Mouse (Mus musculus): ENCODE measurements around the gene Vsir. TPM values are rescaled to one million over a fixed set of nuclear protein-coding genes. Genes with fewer than 3 reads are reported as not detected.
A peak's percentile ranks its signal among the peaks of the same experiment; 100 is the strongest.

The Vsir gene
- polyA plus RNA-seq (2015; fragmentation: Nextera tagmentation; extraction: Ambion mirVana): 3.4 and 3.7 TPM in 2 replicates

DNA sequence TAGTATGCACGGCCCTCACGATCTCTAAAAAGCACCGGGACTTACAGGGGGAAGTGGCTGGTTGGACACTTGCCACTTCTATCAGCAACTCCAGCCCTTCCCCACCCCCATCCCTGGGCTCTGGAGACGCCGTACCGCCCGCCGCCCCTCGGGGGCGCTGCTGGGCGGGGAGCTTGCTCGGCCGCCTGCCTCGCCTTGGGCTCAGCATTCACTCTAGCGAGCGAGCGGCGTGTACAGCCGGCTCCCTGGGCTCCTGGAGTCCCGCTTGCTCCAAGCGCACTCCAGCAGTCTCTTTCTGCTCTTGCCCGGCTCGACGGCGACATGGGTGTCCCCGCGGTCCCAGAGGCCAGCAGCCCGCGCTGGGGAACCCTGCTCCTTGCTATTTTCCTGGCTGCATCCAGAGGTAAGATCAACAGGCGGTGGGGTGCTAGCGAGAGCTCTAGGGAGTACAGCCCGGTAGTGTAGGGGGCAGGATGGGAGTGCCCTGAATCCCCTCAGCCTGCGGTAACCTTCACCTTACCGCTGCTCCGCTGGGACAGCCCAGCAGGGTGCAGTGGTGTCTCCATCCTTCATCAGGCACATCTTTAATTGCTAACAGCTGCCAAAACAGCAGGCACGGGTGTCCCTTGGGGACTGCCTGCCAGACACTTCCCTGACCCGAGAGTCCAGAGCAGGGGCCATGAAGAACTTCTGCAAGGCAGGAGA lies at the start of gene Vsir:
Gene Vsir, plus strand, starts transcription at position 151 of the 705 bp plus-strand sequence.
- 1% methylated on average over 37 of the region's 37 CpGs for WGBS
- Histone ChIP-seq H3K36me3 (ENCODE audit: insufficient read depth, low read length) (no peaks in the 10 kb centered on the region), H3K9me3 (replicated peaks; ENCODE audit: low read length) (no peaks in the 10 kb centered on the region), H3K27ac (peak within 1 kb of the TSS; percentile 27; the same call in 1 of the 2 replicates), H3K4me2 (ENCODE audit: low read length) (peak within 1 kb of the TSS; percentile 53), H3K4me1 (replicated peaks; ENCODE audit: insufficient read depth, low read length) (peaks cover 17% of the 10 kb centered on the region), H3K27me3 (ENCODE audit: insufficient read depth, low read length) (0 out of 2 replicates have a peak, but pooled peaks cover 2% of the 10 kb centered on the region), H3K9ac (ENCODE audit: low read depth, low read length) (peak within 1 kb of the TSS; percentile 44), H3K4me3 (replicated peaks; ENCODE audit: low read depth, low read length) (peak within 1 kb of the TSS; percentile 33)
- ATAC-seq (replicated peaks; ENCODE audit: low FRiP score, low read depth) (peak; percentile 34; the same call in 1 of the 2 replicates), DNase-seq (ENCODE audit: low spot score) (peak; percentile 82)
- peak; percentile 74 for TF ChIP-seq CTCF (IDR thresholded peaks at IDR 0.05; ENCODE audit: low read depth)

DNA sequence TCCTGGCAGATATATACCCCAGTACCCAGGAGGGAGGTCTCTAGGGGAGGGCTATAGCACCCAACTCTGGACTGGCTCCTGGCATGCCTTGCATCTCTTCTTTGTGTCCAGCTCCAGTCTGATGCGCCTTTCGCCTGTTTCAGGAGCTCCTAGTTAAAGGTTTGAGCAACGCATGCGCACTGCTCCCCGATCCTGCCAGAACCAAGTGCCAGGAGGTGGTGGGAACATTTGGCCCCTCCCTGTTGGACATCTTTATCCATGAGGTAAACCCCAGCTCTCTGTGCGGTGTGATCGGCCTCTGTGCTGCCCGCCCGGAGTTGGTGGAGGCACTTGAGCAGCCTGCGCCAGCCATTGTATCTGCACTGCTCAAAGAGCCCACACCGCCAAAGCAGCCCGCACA lies 47.0 kb upstream of the Vsir start:
- Histone ChIP-seq H3K27ac (no peak overlapping the region), H3K27me3 (ENCODE audit: insufficient read depth, low read length) (no peaks in the 10 kb centered on the region), H3K4me3 (replicated peaks; ENCODE audit: low read depth, low read length) (no peak overlapping the region), H3K4me2 (ENCODE audit: low read length) (no peak overlapping the region), H3K9me3 (replicated peaks; ENCODE audit: low read length) (no peaks in the 10 kb centered on the region), H3K36me3 (ENCODE audit: insufficient read depth, low read length) (peaks cover 60% of the 10 kb centered on the region), H3K9ac (ENCODE audit: low read depth, low read length) (no peak overlapping the region), H3K4me1 (replicated peaks; ENCODE audit: insufficient read depth, low read length) (no peaks in the 10 kb centered on the region)
- no peak for TF ChIP-seq CTCF (IDR thresholded peaks at IDR 0.05; ENCODE audit: low read depth)
- ATAC-seq (replicated peaks; ENCODE audit: low FRiP score, low read depth): no peak
- no peak for DNase-seq (ENCODE audit: low spot score)
- 98% methylated on average over 12 of the region's 12 CpGs for WGBS

DNA sequence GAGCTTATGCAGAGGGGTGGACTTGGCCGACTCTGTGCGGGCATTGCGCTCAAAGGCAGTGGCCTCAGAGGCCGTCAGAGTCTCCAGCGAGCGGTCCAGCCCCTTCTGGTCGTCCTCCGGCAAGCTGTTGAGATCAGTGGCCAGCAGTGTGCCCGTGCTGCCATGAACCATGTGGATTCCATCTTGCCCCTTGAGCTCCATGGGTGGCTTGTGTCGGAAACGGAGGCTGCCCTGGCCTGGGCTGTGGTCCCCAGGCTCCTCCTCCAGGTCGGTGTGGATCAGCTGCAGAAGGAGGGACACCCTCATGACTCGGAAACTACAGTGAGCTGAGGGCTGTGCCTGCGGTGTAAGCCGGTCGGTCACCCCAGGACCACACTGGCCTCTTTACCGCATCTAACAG lies 43.2 kb upstream of the Vsir start:
- ATAC-seq (replicated peaks; ENCODE audit: low FRiP score, low read depth): no peak
- 79% methylated on average over 17 of the region's 17 CpGs for WGBS

DNA sequence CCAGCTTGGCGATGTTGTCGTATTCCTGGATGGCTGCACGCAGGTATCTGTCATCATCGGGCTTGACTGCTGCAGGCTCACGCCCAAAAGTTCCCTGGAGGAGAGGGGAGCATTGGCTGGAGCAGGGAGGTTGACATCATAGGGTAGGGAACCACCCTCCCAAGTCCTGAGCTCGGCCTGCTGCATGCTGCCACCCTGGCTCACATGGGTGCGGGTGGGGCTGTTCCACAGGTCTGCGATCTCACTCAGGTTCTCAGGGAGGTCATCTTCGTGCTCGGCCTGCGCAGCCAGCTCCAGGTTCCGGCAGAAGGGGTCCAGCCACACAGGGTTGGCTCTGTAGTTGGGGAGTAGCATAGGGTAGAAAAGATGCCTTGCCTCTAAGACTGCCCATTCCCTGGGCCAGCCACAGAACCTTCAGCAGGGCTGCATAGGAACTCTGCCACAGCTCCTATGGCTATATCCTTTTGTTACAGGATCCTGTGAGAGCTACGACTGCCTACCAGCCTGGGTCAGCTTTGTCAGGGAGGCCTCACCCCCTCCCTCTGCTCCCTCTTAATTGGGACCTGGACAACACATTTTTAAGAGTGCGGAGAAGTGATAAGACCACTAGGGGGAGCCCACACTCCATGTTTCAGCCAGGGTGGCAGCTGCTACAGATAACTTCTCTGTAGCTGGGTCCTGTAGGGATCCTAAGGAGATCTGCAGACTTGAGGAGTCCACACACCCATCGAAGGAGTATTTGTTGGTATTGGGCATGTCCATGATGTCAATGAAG lies 41.6 kb upstream of the Vsir start:
- peak; percentile 93 for DNase-seq (ENCODE audit: low spot score)
- WGBS: 64% methylated on average over 15 of the region's 15 CpGs
- TF ChIP-seq CTCF (IDR thresholded peaks at IDR 0.05; ENCODE audit: low read depth): peak; percentile 96

More for the DNA sequence above, 43.2 kb upstream of the Vsir start:
- H3K4me1 ChIP-seq (replicated peaks; ENCODE audit: insufficient read depth, low read length): no peaks in the 10 kb centered on the region
- H3K27ac ChIP-seq: no peak overlapping the region
- H3K4me3 ChIP-seq (replicated peaks; ENCODE audit: low read depth, low read length): no peak overlapping the region
- peaks cover 42% of the 10 kb centered on the region for H3K36me3 ChIP-seq (ENCODE audit: insufficient read depth, low read length)
- no peaks in the 10 kb centered on the region for H3K27me3 ChIP-seq (ENCODE audit: insufficient read depth, low read length)
- TF ChIP-seq CTCF (IDR thresholded peaks at IDR 0.05; ENCODE audit: low read depth): no peak
- no peak for DNase-seq (ENCODE audit: low spot score)
- H3K9me3 ChIP-seq (replicated peaks; ENCODE audit: low read length): no peaks in the 10 kb centered on the region
- H3K9ac ChIP-seq (ENCODE audit: low read depth, low read length): no peak overlapping the region
- no peak overlapping the region for H3K4me2 ChIP-seq (ENCODE audit: low read length)

DNA sequence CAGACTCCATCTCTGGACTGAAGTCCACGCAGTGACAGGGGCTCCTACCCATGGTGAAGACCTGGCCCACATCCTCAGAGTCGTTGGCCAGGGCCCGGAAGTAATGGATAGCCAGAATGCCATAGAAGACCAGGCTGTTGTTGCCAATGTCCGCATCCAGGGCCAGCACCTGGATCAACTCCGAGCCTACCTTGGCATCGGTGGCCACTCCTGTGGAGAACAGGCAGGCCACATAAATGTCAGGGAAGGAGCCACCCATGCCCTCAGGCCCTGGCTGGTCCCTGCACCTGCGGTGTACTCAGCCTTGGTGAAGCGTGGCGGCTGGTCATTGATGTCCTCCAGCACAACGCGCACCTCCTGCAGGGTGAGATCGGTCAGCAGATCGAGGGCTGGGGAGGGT lies 36.0 kb upstream of the Vsir start:
- Histone ChIP-seq H3K27me3 (ENCODE audit: insufficient read depth, low read length) (no peaks in the 10 kb centered on the region), H3K4me1 (replicated peaks; ENCODE audit: insufficient read depth, low read length) (no peaks in the 10 kb centered on the region), H3K27ac (no peak overlapping the region), H3K9me3 (replicated peaks; ENCODE audit: low read length) (no peaks in the 10 kb centered on the region), H3K9ac (ENCODE audit: low read depth, low read length) (no peak overlapping the region), H3K4me3 (replicated peaks; ENCODE audit: low read depth, low read length) (no peak overlapping the region), H3K36me3 (ENCODE audit: insufficient read depth, low read length) (no peaks in the 10 kb centered on the region), H3K4me2 (ENCODE audit: low read length) (no peak overlapping the region)
- DNase-seq (ENCODE audit: low spot score) (no peak), ATAC-seq (replicated peaks; ENCODE audit: low FRiP score, low read depth) (no peak)
- 69% methylated on average over 13 of the region's 13 CpGs for WGBS
- TF ChIP-seq CTCF (IDR thresholded peaks at IDR 0.05; ENCODE audit: low read depth): no peak

More for the DNA sequence above, 41.6 kb upstream of the Vsir start:
- H3K4me1 ChIP-seq (replicated peaks; ENCODE audit: insufficient read depth, low read length): no peaks in the 10 kb centered on the region
- H3K4me2 ChIP-seq (ENCODE audit: low read length): no peak overlapping the region
- H3K9ac ChIP-seq (ENCODE audit: low read depth, low read length): no peak overlapping the region
- no peak overlapping the region for H3K27ac ChIP-seq
- peaks cover 29% of the 10 kb centered on the region for H3K36me3 ChIP-seq (ENCODE audit: insufficient read depth, low read length)
- H3K4me3 ChIP-seq (replicated peaks; ENCODE audit: low read depth, low read length): no peak overlapping the region
- peak; percentile 68; the same call in 1 of the 2 replicates for ATAC-seq (replicated peaks; ENCODE audit: low FRiP score, low read depth)
- no peaks in the 10 kb centered on the region for H3K9me3 ChIP-seq (replicated peaks; ENCODE audit: low read length)
- no peaks in the 10 kb centered on the region for H3K27me3 ChIP-seq (ENCODE audit: insufficient read depth, low read length)

DNA sequence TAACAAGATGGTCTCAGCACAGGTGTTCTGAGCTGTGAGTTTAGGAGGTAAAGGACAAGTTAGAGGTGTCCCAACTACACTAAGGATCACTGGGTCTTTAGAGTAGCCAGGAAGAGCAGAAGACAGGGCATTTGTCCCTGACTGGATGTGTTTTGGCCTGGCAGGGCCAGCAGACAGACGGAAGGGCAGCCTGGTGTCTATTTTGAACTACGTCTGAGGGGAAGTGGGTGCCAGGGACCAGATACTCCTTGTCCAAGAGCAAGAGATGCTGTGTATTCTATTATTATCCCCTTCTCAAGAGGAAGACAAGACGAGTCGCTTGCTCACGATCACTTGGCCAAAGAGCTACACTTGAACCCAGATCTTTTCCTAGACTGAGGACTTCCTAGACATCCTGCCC lies 33.0 kb upstream of the Vsir start:
- no peak overlapping the region for H3K4me3 ChIP-seq (replicated peaks; ENCODE audit: low read depth, low read length)
- 93% methylated on average over 5 of the region's 5 CpGs for WGBS
- H3K36me3 ChIP-seq (ENCODE audit: insufficient read depth, low read length): no peaks in the 10 kb centered on the region
- no peaks in the 10 kb centered on the region for H3K27me3 ChIP-seq (ENCODE audit: insufficient read depth, low read length)
- no peaks in the 10 kb centered on the region for H3K4me1 ChIP-seq (replicated peaks; ENCODE audit: insufficient read depth, low read length)
- no peak for ATAC-seq (replicated peaks; ENCODE audit: low FRiP score, low read depth)
- H3K4me2 ChIP-seq (ENCODE audit: low read length): no peak overlapping the region
- H3K9ac ChIP-seq (ENCODE audit: low read depth, low read length): no peak overlapping the region
- no peak for DNase-seq (ENCODE audit: low spot score)
- no peaks in the 10 kb centered on the region for H3K9me3 ChIP-seq (replicated peaks; ENCODE audit: low read length)
- no peak for TF ChIP-seq CTCF (IDR thresholded peaks at IDR 0.05; ENCODE audit: low read depth)
- no peak overlapping the region for H3K27ac ChIP-seq

Data from kidney, postnatal 0 days (tissue).